Mouse (Mus musculus) gastrocnemius, postnatal 25 days (tissue): ENCODE data around the gene H1f0. TPM values are rescaled to one million over a fixed set of nuclear protein-coding genes. Genes with fewer than 3 reads are reported as not detected.

Source experiments
- DNase-seq: peaks from one replicate; pipeline ENCODE4 v3.0.0; 2022
- long read RNA-seq, 2 experiments: library from polyadenylated mRNA; stranded (forward); transcript quantifications; one replicate each; pipeline ENCODE4 v2.0.0; 2021
- total RNA-seq, 2 experiments: library from RNA; stranded (reverse); gene quantifications; 1 replicate in 1 of 2; 2 replicates in 1 of 2; pipeline ENCODE4 v1.2.3; 2021

Gene H1f0
- total RNA-seq, result 10 to 100 TPM; 73.2 to 75.3 TPM
- long read RNA-seq, experiment 1, transcript H1f0-201 (1 exons, 2,055 nt), result major isoform, 61 of 61 reads
- long read RNA-seq, experiment 1, partial matches to known transcripts, result 0 of 61 reads
- long read RNA-seq, experiment 1, other reads (novel, unspliced or antisense), result 0 of 61 reads
- long read RNA-seq, experiment 2, transcript H1f0-201 (1 exons, 2,055 nt), result major isoform, 106 of 107 reads
- long read RNA-seq, experiment 2, partial matches to known transcripts, result 0 of 107 reads
- long read RNA-seq, experiment 2, other reads (novel, unspliced or antisense), result 1 of 107 reads

DNA sequence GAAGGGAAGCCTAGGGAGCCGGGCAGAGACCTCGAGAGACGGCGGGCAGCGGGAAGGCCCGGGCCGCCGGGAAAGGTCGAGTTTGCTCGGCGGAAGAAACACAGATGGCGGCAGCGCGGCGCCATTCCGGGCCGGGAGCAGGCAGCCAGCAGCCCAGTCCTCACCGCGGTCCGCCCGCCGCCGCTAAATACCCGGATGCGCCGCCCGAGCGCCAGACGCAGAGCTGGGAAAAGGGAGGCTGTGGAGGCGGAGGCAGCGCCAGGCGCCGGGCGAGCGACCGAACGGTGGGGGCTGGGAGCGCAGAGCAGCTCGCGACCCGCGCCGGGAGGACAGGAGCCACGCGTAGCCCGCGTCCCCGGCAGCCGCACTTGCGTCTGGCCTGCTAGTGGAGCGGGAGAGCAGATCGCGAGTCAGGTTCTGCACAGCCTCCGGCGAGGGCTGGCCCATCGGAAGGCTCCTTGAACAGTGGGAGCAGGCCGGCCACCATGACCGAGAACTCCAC lies at the start of gene H1f0:
Gene H1f0, plus strand, starts transcription at position 214 of the 502 bp plus-strand sequence.
- DNase-seq, result peak; percentile 94

DNA sequence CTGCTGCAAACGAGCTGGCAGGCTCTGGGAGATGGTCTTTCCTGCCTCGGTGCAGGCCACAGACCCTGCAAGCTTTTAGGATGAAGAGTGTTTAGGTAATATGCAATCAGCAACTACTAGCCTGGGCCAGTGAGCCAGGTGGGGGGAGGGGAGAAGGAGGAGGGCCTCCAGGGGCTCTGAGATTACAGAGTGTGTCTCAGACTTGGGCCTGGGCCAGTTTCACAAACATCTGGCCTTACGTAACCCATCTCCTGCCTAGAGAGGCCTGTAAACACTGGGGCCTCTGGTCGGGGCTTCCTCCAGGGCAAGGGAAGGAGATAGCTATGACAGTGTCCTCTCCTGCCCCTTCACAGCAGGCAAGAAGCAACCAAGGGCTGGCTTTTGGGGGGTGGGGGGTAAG lies 49.4 kb upstream of the H1f0 start:
- peak; percentile 83 for DNase-seq

DNA sequence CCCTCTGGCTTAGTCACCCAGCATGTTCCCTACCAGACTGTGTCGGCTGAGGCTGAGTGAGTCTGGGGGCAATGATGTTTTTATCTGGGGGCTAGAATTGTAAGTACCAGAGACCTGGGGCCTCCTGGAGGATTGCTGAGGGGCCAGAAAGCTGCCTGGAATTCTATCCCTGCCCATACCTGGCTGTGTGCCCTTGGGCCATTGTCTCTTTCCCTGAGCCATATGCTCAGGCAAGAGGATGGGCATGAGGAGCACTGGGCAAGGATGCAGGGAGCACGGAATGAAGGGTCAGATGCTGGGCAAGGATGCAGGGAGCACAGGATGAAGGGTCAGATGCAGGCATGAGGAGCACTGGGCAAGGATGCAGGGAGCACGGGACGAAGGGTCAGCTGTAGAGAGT lies 48.2 kb upstream of the H1f0 start:
- no peak for DNase-seq

DNA sequence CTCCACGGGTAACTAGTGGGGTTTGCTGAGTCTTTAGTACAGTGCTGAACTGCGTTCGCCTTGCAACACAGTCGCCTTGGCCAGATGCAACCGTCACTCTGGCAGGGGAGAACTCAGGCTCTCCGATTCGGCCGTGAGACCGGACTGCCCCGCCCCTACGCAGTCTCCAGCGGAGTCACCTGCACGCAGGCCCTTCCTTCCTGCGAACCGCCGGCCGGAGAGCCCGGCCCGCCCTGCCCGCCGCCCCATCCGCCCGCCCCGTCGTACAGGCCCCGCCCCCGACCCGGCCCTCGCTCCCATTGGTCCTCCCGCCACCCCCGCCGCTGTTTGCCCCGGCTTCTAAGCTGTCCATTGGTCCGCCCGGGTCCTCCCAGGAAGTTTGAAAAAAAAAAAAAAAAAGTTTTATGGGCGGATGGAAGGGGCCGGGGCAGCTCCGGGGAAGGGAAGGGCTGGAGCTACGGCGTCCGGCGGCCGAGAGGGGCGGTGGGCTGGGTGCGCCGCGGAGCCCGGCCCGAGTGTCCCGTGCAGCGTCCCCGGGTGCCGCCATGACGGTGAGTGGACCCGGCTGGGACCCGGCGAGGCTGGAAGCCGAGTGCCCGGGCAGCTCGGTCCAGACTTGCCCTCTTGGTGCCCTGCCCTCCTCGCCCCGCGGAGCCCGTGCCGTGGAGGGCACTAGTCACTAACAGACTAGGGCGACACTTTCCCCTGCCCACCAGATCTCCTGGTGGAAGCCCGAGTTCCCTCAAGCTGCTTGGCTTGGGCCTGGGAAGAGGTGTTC lies 45.4 kb upstream of the H1f0 start:
- peak; percentile 96 for DNase-seq

DNA sequence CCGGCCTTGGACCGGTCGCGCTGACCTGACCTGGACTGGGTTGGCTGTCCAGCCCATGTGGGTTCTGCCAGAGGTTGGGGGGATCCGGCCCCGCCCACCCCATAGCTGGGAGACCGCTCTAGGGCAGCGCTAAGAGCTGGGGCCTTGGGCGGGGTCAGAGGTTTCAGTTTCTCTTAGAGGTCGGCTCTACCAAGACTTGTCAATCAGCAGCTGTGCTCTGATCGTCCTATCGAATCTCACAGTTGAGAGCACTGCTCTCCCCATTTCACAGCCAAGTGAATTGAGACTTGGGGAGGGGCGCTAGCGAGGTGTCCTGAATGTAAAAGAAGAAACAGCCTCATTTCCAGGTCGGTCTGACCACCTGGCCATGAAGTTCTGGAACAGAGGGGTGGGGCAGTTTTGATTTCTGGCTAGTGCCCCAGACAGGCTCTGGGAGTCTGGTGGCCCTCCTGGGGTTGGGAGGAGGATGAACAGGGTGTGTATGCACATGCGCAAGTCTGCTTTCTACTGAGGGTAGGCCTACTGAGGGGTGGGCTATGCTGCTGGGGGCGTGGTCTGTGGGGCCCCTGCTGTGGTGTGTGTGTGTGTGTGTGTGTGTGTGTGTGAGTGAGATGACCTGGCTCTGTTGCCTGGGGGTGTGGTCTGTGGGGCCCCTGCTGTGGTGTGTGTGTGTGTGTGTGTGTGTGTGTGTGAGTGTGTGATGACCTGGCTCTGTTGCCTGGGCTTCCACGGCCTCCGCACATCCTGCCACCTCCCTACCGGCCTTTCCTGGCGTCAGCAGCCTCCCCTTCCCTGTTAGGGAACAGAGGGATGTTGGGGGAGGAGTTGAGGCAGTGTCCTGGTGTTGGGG lies 44.6 kb upstream of the H1f0 start:
- DNase-seq, result peak; percentile 71

DNA sequence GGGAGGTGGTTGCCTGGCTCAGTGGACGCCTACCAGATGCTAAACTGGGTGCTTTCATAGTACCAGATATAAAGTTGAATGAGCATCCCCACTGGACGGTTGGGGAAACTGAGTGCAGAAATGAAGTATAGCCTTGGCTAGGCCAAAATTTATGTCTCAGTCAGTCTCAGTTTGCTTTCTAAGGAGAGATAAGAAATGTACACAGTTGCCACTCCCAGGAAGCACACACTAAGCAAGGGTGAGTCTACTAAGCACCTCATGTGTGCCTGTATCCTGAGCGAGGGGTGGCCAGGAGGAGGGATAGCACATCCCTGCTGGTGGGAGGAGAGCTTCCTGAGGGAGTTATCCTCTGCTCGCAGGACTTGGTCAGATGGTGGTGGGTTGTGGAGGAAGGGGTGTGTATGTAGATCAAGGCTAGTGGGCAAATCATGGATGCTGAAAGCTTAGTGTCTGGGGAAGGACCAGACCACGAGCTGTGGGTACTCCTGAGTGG lies 43.9 kb upstream of the H1f0 start:
- no peak for DNase-seq

DNA sequence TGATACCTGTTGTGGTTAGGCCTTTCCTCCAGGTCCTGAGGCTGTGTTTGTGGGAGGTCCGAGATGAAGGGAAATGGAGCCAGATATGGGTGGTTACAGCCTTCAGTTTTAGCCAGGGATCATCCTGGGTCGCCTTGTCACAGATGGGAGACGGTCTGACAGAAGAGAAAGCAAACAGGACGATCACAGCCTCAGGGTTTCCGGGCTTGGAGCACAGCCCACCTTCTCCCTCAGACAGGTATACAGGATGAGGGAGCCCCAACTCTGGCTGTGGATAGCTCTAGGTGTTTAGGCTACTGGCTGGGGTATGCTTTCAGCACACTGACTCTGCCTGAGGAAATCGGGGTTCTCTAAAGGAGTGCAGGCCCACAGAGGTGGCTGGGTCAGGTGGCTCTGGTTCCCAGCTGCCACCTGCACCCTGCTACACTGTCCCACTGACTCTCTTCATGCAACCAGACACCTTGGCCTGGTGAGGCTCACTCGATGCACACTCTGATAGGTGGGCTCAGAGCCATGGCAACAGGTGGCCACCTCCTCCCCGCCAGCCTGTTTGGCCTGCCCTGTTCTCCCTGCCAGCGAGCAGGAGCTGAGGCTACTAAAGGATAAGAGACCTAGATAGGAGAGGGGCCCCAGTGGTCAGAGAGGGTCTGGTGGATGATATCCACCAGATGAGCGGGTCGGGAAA lies 41.6 kb upstream of the H1f0 start:
- DNase-seq, result peak; percentile 86

DNA sequence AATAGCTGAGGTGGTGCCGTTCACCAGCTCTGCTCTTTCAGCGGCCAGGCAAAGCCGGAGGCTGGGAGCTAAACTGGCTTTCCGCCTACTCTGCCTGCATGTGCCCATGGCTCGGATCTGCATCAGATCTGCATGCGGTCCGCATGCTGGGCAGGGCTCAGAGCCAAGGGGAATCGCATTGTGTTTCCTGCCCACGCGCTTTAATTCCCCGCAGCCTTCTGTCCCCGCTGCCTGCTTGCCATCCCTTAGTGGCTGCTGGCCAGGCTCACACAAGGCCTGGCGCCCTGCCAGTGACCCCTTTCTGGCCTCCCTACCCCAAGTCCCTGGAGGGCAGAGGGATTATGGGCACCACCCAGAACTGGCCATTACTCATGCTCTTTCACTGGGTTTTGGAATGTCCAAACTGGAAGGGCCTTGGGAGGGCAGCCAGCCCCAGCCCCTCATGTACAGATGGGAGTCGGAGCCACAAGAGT lies 39.7 kb upstream of the H1f0 start:
- peak; percentile 65 for DNase-seq

DNA sequence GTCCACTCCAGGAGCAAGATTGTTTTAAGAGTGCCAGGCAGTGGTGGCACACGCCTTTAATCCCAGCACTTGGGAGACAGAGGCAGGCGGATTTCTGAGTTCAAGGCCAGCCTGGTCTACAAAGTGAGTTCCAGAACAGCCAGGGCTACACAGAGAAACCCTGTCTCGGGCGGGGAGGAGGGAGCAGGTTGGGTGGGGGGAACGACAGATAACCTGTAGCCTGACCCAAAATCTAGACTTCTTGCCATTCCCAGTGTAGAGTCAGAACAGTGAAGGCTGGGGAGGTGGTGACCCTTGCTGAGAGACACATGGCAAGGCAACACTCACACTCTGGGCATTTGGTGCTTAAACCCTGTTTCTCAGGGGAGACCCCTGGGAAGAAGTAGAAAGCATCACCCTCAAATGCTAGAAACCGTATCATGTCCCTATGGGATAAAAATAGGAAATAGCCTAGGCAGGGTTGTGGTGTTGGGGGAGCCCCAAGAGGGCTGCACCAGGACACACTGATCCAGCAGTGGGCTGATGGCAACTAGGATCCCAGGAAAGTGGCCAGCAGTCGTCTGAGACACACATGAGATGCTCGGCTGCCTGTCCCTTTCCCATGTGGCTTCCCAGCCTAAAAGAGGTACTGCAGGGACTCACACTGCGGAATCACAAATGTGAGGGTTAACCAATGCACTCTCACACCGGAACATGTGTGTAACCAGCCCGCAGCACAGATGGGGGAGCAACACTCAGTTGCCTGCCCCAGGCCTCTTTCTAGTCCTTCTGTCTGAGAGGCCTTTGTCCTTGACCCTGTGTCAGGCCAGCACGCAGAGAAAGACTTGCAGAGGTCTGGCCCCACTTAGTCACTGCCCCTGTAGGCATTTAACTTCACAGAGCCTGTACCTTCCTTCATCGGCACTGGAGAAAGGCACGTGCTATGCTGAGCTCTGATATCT lies 38.8 kb upstream of the H1f0 start:
- DNase-seq, result peak; percentile 52

DNA sequence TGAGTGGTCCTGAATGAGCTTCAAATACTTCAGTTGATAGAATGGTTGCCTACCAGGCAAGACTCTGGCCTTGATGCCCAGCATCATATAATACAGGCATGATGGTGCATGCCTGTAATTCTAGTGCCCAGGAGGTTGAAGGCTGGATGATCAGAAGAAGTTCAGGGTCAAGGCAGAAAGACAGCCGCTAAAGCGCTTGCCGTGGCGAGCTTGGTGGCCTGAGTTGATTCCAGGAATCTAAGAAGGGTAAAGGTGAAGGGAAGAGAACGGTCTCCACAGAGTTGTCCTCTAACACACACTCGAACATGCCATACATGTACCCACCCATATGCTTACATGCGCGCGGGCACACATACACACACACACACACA lies 38.2 kb upstream of the H1f0 start:
- DNase-seq, result no peak

DNA sequence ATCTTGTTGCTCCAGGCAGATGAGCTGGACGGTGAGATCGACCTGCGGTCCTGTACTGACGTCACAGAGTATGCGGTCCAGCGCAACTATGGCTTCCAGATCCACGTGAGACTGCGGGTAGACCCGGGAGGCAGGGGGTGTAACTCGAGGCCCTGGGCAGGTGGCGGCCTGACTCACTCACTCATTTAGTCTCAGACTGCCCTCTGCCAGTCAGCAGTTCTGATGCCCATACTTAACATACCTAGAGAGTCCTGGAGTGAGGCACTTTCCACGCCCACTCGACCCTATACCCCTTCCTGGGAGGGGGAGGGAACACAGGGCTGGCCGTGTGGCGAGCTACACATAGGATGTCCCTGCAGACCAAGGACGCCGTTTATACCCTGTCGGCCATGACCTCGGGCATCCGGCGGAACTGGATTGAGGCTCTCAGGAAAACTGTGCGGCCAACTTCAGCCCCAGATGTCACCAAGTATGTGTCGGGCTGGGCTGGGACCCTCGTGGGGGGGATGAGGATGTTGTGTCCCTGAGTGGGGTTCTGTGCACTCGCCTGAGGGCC lies 37.2 kb upstream of the H1f0 start:
- no peak for DNase-seq

DNA sequence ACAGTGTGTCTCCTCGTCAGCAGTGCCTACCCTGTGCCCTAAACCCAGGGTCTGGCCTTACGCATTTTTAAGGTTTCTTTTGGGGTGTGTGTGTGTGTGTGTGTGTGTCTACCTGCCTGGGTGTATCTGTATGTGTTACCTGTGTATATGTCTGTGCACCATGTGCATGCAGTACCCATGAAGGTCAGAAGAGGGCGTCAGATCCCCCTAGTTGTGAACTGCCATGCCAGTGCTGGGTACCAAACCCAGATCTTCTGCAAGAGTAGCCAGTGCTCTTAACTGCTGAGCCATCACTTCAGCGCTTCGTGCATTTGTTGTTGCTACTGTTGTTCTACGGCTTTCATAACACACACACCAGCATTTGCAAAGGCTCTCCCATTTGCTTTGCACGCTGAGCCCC lies 36.0 kb upstream of the H1f0 start:
- no peak for DNase-seq

DNA sequence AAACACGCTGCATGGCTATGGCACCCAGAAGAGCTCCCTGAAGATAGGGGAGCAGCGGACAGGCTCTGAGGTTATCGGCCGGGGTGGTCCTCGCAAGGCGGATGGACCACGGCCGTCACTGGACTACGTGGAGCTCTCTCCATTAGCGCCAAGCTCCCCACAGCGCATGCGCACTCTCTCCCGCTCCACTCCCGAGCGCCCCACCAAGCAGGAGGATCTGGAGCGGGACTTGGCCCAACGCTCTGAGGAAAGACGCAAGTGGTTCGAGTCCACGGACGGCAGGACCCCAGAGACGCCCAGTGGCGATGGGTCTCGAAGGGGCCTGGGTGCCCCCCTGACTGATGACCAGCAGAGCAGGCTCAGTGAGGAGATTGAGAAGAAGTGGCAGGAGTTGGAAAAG lies 35.3 kb upstream of the H1f0 start:
- no peak for DNase-seq

DNA sequence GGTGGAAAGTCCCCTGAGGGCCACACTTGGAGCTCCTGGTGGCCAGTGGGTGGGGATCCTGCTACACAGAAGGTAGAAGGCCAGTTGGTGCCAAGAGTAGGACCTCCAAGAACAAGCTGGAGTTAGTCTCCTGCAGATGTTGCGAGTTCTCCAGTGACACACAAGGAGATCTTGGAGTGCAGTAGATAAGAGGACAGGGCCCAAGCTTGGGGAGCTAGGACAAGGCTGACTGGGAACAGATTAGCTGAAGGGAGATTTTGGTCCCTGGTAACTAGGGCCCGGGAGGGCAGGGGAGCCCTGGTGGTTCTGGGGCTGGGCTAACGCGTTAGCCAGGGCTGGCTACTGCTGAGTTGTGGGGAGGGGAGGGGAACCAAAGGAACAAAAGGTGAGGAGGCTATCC lies 32.3 kb upstream of the H1f0 start:
- DNase-seq, result no peak

DNA sequence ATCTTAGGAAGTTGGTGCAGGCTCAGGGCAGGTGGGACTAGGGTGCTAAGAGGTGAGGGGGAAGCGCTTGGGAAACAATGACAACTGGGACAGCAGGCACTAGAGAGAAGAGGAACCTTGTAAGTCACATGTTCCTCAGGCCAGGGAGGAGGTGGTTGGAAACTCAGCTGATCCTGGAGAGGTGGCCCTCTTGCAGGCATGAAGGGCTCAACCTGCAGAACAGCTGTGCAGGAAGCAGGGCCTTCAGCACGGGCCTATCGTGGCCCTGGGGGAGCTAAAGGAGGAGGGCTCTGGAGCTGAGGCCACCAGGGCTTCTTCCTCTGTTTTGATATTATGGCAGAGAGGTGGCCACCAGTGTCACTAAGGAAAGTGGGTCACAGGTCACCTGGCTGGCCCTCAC lies 31.6 kb upstream of the H1f0 start:
- no peak for DNase-seq

DNA sequence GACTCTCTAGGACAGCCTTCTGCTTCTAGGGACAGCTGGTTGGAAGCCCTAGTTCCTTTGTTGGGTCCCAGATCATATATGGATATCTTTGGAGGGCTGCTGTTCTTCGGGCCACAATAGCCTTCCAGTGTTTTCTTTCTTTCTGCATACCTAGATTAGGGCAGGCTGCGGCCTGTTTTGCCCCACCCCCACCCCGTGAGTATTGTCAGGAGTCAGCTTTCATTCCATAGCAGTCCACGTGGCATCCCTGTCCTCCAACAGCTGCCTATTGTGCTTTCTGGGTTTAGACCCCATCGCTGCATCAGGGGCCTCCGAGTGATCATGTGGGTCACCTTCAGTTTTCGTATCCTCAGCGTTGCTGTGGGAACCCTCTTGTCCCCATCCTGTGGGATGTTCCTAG lies 29.9 kb upstream of the H1f0 start:
- DNase-seq, result no peak

DNA sequence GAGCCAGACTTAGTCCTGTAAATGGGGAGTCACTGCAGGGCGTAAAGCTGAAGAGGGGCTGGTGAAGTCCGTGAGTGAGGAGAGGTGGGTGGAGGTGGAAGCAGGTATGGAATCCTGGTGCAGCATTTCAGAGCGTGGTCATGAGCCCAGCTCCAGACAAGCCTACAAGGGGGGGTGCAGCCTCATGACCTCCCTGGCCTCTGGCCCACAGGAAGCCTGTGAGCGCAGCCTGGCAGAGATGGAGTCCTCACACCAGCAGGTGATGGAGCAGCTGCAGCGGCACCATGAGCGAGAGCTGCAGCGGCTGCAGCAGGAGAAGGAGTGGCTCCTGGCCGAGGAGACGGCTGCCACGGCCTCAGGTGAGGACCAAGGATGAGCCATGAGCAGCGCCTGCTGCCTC lies 28.7 kb upstream of the H1f0 start:
- DNase-seq, result no peak

DNA sequence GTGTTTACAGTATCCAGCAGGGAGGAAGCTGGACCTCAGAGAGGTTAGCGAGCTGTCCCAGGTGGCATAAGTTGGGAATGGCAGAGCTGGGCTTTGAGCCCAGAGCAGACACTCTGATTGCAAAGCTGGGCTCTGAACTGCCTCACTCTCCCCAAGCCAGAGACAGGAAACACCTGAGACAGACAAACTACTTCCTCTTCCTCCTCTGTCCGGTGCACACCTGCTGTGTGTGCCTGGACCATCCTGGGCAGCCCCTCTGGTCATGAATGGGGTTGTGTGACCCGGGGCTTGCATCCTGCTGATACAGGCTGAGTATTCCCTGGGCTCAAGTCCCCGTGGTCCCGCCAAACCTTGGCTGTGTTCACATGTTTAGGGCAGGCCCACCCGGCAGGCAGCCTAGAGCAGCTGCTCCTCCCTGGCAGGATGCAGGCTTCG lies 27.9 kb upstream of the H1f0 start:
- DNase-seq, result no peak

DNA sequence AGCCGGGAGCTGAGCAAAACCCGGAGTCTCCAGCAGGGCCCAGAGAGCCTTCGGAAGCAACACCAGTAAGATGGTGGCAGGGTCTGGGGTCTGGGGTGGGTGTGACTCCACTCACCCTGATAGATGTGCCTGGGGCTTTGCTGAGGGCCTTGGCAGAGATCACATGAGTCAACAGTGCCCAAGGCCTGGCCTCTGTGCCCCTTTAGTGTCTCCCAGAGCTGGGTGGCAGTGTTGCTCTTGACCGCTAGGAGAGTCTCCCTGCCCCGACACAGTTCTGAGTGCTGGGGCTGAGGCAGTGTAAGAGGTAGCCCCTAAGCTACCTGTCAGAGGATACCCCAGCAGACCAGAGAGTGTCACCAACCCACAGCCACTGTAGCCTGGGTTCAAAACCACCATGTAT lies 26.7 kb upstream of the H1f0 start:
- no peak for DNase-seq

DNA sequence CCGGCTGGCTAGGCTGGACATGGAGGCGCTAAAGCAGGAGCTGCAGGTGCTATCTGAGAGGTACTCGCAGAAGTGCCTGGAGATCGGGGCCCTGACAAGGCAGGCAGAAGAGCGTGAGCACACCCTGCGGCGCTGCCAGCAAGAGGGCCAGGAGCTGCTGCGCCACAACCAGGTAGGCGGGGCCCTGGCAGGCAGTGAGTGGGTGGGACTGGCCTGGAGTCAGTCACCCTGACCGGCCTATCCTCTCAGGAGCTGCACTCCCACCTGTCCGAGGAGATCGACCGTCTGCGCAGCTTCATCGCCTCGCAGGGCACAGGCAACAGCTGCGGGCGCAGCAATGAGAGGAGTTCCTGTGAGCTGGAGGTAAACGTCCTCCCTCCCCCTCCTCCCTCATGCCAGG lies 26.2 kb upstream of the H1f0 start:
- DNase-seq, result no peak
